ENCODE assay signal across 16 mouse cellular contexts in genomic region chr4:123454871-123455640, GRCm38 (mm10).
DNase-seq lines count a peak whose midpoint lies in the region; ATAC-seq and TF ChIP-seq lines count a peak whose summit lies in the region.
"Had no signal": no experiment of that assay in that cellular context is flagged by ENCODE, and none has a peak within 500 bp of the region (broad histone marks: within the 10 kb centered on the region; RNA-seq: fewer than 3 reads in every experiment).

No protein-coding gene starts in this region.

- H3K27me3 ChIP-seq in heart, postnatal 0 days (ENCODE audit: control insufficient read depth, insufficient read depth, low read length) = no peaks in the 10 kb centered on the region
- H3K27me3 ChIP-seq in kidney, embryonic 16.5 days (ENCODE audit: insufficient read depth, low read length) = no peaks in the 10 kb centered on the region
- no peaks in the 10 kb centered on the region for H3K27me3 ChIP-seq in forebrain, postnatal 0 days (ENCODE audit: insufficient read depth, low read length)
- no peaks in the 10 kb centered on the region for H3K27me3 ChIP-seq in forebrain, embryonic 11.5 days (ENCODE audit: control insufficient read depth, insufficient read depth, low read length)
- H3K27me3 ChIP-seq: embryonic facial prominence, embryonic 12.5 days; hindbrain, embryonic 15.5 days; limb, embryonic 15.5 days; neural tube, embryonic 15.5 days had no signal

- no peak overlapping the region for H3K4me2 ChIP-seq in heart, postnatal 0 days (ENCODE audit: low read depth, low read length)
- H3K4me2 ChIP-seq in kidney, embryonic 16.5 days (replicated peaks; ENCODE audit: low read depth, low read length) = no peak overlapping the region
- no peak overlapping the region for H3K4me2 ChIP-seq in forebrain, postnatal 0 days (ENCODE audit: low read depth)
- H3K4me2 ChIP-seq in forebrain, embryonic 11.5 days (ENCODE audit: low read depth, low read length, severe bottlenecking) = no peak overlapping the region
- H3K4me2 ChIP-seq: embryonic facial prominence, embryonic 12.5 days; hindbrain, embryonic 15.5 days; limb, embryonic 15.5 days; neural tube, embryonic 15.5 days had no signal

- peak; percentile 67 for DNase-seq in adipocyte (ENCODE audit: low spot score)
- peak; percentile 89 for DNase-seq in heart, postnatal 0 days (ENCODE audit: low spot score)
- DNase-seq in forebrain, postnatal 0 days = no peak
- DNase-seq in forebrain, embryonic 11.5 days (ENCODE audit: low spot score) = no peak
- no peak for DNase-seq in adrenal gland, postnatal 10 days
- DNase-seq: cerebellum, adult 11-12 months; cerebellum, postnatal 36 days; gastrocnemius, postnatal 36 days; layer of hippocampus, adult 9-11 months had no signal

- 36% methylated on average over 7 of the region's 7 CpGs for WGBS in heart, postnatal 0 days
- WGBS in kidney, embryonic 16.5 days = 54% methylated on average over 7 of the region's 7 CpGs
- WGBS in forebrain, postnatal 0 days = 86% methylated on average over 7 of the region's 7 CpGs
- 86% methylated on average over 7 of the region's 7 CpGs for WGBS in forebrain, embryonic 11.5 days

- ATAC-seq in heart, postnatal 0 days (ENCODE audit: insufficient read depth, low read depth) = peak; percentile 96
- 0 out of 2 replicates have a peak, but pooled peaks have one; percentile 49 for ATAC-seq in kidney, embryonic 16.5 days (ENCODE audit: low FRiP score, low TSS enrichment)
- no peak for ATAC-seq in forebrain, postnatal 0 days
- ATAC-seq in forebrain, embryonic 11.5 days (replicated peaks; ENCODE audit: low FRiP score) = no peak
- ATAC-seq: intestine, postnatal 0 days had no signal

- peaks cover 2% of the 10 kb centered on the region; the same call in 1 of the 2 replicates for H3K4me1 ChIP-seq in brown adipose tissue, adult 24 weeks (ENCODE audit: control insufficient read depth, insufficient read depth, insufficient read length, low read length)
- peaks cover 18% of the 10 kb centered on the region for H3K4me1 ChIP-seq in heart, postnatal 0 days (ENCODE audit: control insufficient read depth, insufficient read depth)
- H3K4me1 ChIP-seq in kidney, embryonic 16.5 days (ENCODE audit: insufficient read depth, low read length) = no peaks in the 10 kb centered on the region
- H3K4me1 ChIP-seq in forebrain, postnatal 0 days (ENCODE audit: insufficient read depth) = no peaks in the 10 kb centered on the region
- H3K4me1 ChIP-seq in forebrain, embryonic 11.5 days (replicated peaks; ENCODE audit: control insufficient read depth, insufficient read depth, low read length) = no peaks in the 10 kb centered on the region
- H3K4me1 ChIP-seq: embryonic facial prominence, embryonic 12.5 days; hindbrain, embryonic 15.5 days; limb, embryonic 15.5 days; neural tube, embryonic 15.5 days had no signal

- TF ChIP-seq CTCF in heart, postnatal 0 days (IDR thresholded peaks at IDR 0.05; ENCODE audit: low read depth) = no peak
- no peak for TF ChIP-seq CTCF in forebrain, postnatal 0 days (IDR thresholded peaks at IDR 0.05; ENCODE audit: low read depth)

- H3K9ac ChIP-seq in heart, postnatal 0 days (replicated peaks; ENCODE audit: low read depth, low read length) = no peak overlapping the region
- no peak overlapping the region for H3K9ac ChIP-seq in kidney, embryonic 16.5 days (replicated peaks; ENCODE audit: low read length)
- no peak overlapping the region for H3K9ac ChIP-seq in forebrain, postnatal 0 days
- H3K9ac ChIP-seq in forebrain, embryonic 11.5 days (ENCODE audit: low read length) = no peak overlapping the region
- H3K9ac ChIP-seq: embryonic facial prominence, embryonic 12.5 days; hindbrain, embryonic 15.5 days; limb, embryonic 15.5 days; neural tube, embryonic 15.5 days had no signal

- peaks cover 77% of the 10 kb centered on the region for H3K36me3 ChIP-seq in heart, postnatal 0 days (replicated peaks; ENCODE audit: control insufficient read depth, insufficient read depth, low read length)
- H3K36me3 ChIP-seq in kidney, embryonic 16.5 days (ENCODE audit: insufficient read depth, low read length) = peaks cover 53% of the 10 kb centered on the region
- H3K36me3 ChIP-seq in forebrain, postnatal 0 days (ENCODE audit: insufficient read depth) = peaks cover 82% of the 10 kb centered on the region
- H3K36me3 ChIP-seq in forebrain, embryonic 11.5 days (ENCODE audit: control insufficient read depth, insufficient read depth, low read length) = peaks cover 2% of the 10 kb centered on the region; the same call in 1 of the 2 replicates

- H3K27ac ChIP-seq in brown adipose tissue, adult 24 weeks (replicated peaks; ENCODE audit: low read depth, low read length) = peak overlapping the region; percentile 37; the same call in 1 of the 2 replicates
- peak overlapping the region; percentile 82 for H3K27ac ChIP-seq in heart, postnatal 0 days (ENCODE audit: low read depth)
- 0 out of 2 replicates have a peak overlapping the region, but pooled peaks have one; percentile 24 for H3K27ac ChIP-seq in kidney, embryonic 16.5 days (ENCODE audit: low read length)
- H3K27ac ChIP-seq in forebrain, postnatal 0 days (ENCODE audit: low read depth, low read length) = no peak overlapping the region; the same call in 1 of the 2 replicates
- no peak overlapping the region for H3K27ac ChIP-seq in forebrain, embryonic 11.5 days (ENCODE audit: low read depth, low read length)
- H3K27ac ChIP-seq: embryonic facial prominence, embryonic 12.5 days; hindbrain, embryonic 15.5 days; limb, embryonic 15.5 days; neural tube, embryonic 15.5 days had no signal

- H3K4me3 ChIP-seq in brown adipose tissue, adult 24 weeks (ENCODE audit: insufficient read depth, low read depth, low read length) = no peak overlapping the region
- no peak overlapping the region for H3K4me3 ChIP-seq in heart, postnatal 0 days (ENCODE audit: low read depth, low read length)
- H3K4me3 ChIP-seq in kidney, embryonic 16.5 days (ENCODE audit: low read length) = no peak overlapping the region
- H3K4me3 ChIP-seq in forebrain, postnatal 0 days (ENCODE audit: low read depth, low read length) = no peak overlapping the region
- H3K4me3 ChIP-seq in forebrain, embryonic 11.5 days (ENCODE audit: low read depth, low read length) = no peak overlapping the region
- H3K4me3 ChIP-seq: embryonic facial prominence, embryonic 12.5 days; hindbrain, embryonic 15.5 days; limb, embryonic 15.5 days; neural tube, embryonic 15.5 days had no signal

- TF ChIP-seq EP300 in heart, postnatal 0 days (IDR thresholded peaks at IDR 0.05; ENCODE audit: low read depth) = no peak

- H3K9me3 ChIP-seq in heart, postnatal 0 days (replicated peaks; ENCODE audit: control insufficient read depth, low read length) = no peaks in the 10 kb centered on the region
- H3K9me3 ChIP-seq in kidney, embryonic 16.5 days (ENCODE audit: low read length) = no peaks in the 10 kb centered on the region
- H3K9me3 ChIP-seq in forebrain, postnatal 0 days (ENCODE audit: low read length) = no peaks in the 10 kb centered on the region
- no peaks in the 10 kb centered on the region for H3K9me3 ChIP-seq in forebrain, embryonic 11.5 days (ENCODE audit: control insufficient read depth, low read length)
- H3K9me3 ChIP-seq: embryonic facial prominence, embryonic 12.5 days; hindbrain, embryonic 15.5 days; limb, embryonic 15.5 days; neural tube, embryonic 15.5 days had no signal

Comparison
In these comparisons a context has a peak if more than half of its experiments do, and no peak if none do; other contexts are left out.
1. DNase-seq: peak in adipocyte (single experiment) and heart, postnatal 0 days (single experiment); none in forebrain, postnatal 0 days (single experiment), forebrain, embryonic 11.5 days (single experiment) and adrenal gland, postnatal 10 days (single experiment).
2. H3K27ac ChIP-seq: peak in brown adipose tissue, adult 24 weeks (single experiment), heart, postnatal 0 days (single experiment) and kidney, embryonic 16.5 days (single experiment); none in forebrain, postnatal 0 days (single experiment) and forebrain, embryonic 11.5 days (single experiment).
3. ATAC-seq: peak in heart, postnatal 0 days (single experiment) and kidney, embryonic 16.5 days (single experiment); none in forebrain, postnatal 0 days (single experiment) and forebrain, embryonic 11.5 days (single experiment).